In genomic region chr8:120736486-120736885, GRCm38 (mm10) we compare ENCODE assay signal across 9 mouse cellular contexts. TPM values are rescaled to one million over a fixed set of nuclear protein-coding genes. Genes with fewer than 3 reads are reported as not detected.
DNase-seq lines count a peak whose midpoint lies in the region; ATAC-seq and TF ChIP-seq lines count a peak whose summit lies in the region.
"Had no signal": no experiment of that assay in that cellular context is flagged by ENCODE, and none has a peak within 500 bp of the region (broad histone marks: within the 10 kb centered on the region; RNA-seq: fewer than 3 reads in every experiment).

No protein-coding gene starts in this region.

- dilution Hi-C loops in CH12.LX (cut with MboI; ENCODE audit: extremely low pct_ligation_motif_present, extremely low pct_unique_long_range_greater_than_20kb, low sequenced_read_pairs): no loop called here

- H3K9me3 ChIP-seq in CH12.LX (replicated peaks; ENCODE audit: low read length): no peaks in the 10 kb centered on the region
- no peaks in the 10 kb centered on the region for H3K9me3 ChIP-seq in forebrain, embryonic 13.5 days (replicated peaks)
- no peaks in the 10 kb centered on the region for H3K9me3 ChIP-seq in intestine, embryonic 14.5 days (ENCODE audit: control insufficient read depth, low read length)
- H3K9me3 ChIP-seq in liver, embryonic 15.5 days (replicated peaks): no peaks in the 10 kb centered on the region
- no peaks in the 10 kb centered on the region for H3K9me3 ChIP-seq in neural tube, embryonic 14.5 days (ENCODE audit: control insufficient read depth, low read length)

- WGBS in forebrain, embryonic 13.5 days: 1% methylated on average over 11 of the region's 11 CpGs
- 4% methylated on average over 11 of the region's 11 CpGs for WGBS in intestine, embryonic 14.5 days
- WGBS in liver, embryonic 15.5 days (ENCODE audit: insufficient replicate concordance): 5% methylated on average over 11 of the region's 11 CpGs
- WGBS in neural tube, embryonic 14.5 days: under 1% methylated on average over 11 of the region's 11 CpGs

- H3K4me3 ChIP-seq in CH12.LX (replicated peaks in 1 of 3; ENCODE audit: low read depth in 2 of 3, low read length in 2 of 3, poor library complexity in 1 of 3): peak overlapping the region; percentile 58 to 66 (median 58)
- peak overlapping the region; percentile 48 for H3K4me3 ChIP-seq in forebrain, embryonic 13.5 days
- peak overlapping the region; percentile 53 for H3K4me3 ChIP-seq in intestine, embryonic 14.5 days (ENCODE audit: low read depth, low read length)
- peak overlapping the region; percentile 50 for H3K4me3 ChIP-seq in liver, embryonic 15.5 days (replicated peaks)
- H3K4me3 ChIP-seq in neural tube, embryonic 14.5 days (ENCODE audit: low read depth, low read length): peak overlapping the region; percentile 47

- TF ChIP-seq RAD21 in CH12.LX (IDR thresholded peaks at IDR 0.05; ENCODE audit: low read depth, low read length): no peak

- in situ Hi-C loops in CH12.LX (cut with MboI; ENCODE audit: low pct_ligation_motif_present, low pct_unique_long_range_greater_than_20kb, low sequenced_read_pairs): loop anchor here (5.0 kb wide), 1 partner anchor 34 kb away; no protein-coding TSS in a partner anchor

- ATAC-seq in forebrain, embryonic 13.5 days: peak; percentile 69
- ATAC-seq in intestine, embryonic 14.5 days (replicated peaks; ENCODE audit: low FRiP score, low TSS enrichment, low read depth): peak; percentile 63
- ATAC-seq in liver, embryonic 15.5 days (ENCODE audit: insufficient read depth): no peak
- peak; percentile 35; the same call in 1 of the 2 replicates for ATAC-seq in neural tube, embryonic 14.5 days (ENCODE audit: low read depth)

- peak; percentile 3 for DNase-seq in cerebellum, adult 8-10 months
- DNase-seq in cerebellum, adult 11 months: no peak
- no peak for DNase-seq in CH12.LX (ENCODE audit: extremely low read depth)
- DNase-seq in intestine, embryonic 14.5 days (ENCODE audit: low spot score): no peak
- DNase-seq in left cerebral cortex, adult 9 months (ENCODE audit: low spot score in 2 of 2): no peak

- H3K4me1 ChIP-seq in CH12.LX (ENCODE audit: control insufficient read depth in 1 of 2, insufficient read depth in 2 of 2): peaks cover 19 to 56% of the 10 kb centered on the region in 2 experiments
- peaks cover 12% of the 10 kb centered on the region for H3K4me1 ChIP-seq in forebrain, embryonic 13.5 days
- H3K4me1 ChIP-seq in intestine, embryonic 14.5 days (replicated peaks; ENCODE audit: control insufficient read depth, insufficient read depth, low read length): 0 out of 2 replicates have a peak, but pooled peaks cover 7% of the 10 kb centered on the region
- H3K4me1 ChIP-seq in liver, embryonic 15.5 days (replicated peaks): 0 out of 2 replicates have a peak, but pooled peaks cover 3% of the 10 kb centered on the region
- H3K4me1 ChIP-seq in neural tube, embryonic 14.5 days (ENCODE audit: control insufficient read depth, insufficient read depth, low read length): peaks cover 3% of the 10 kb centered on the region; the same call in 1 of the 2 replicates

- H3K36me3 ChIP-seq in CH12.LX (replicated peaks in 1 of 2; ENCODE audit: control insufficient read depth in 1 of 2, insufficient read depth in 1 of 2, low read length in 1 of 2): peaks cover 6 to 29% of the 10 kb centered on the region in 2 experiments
- no peaks in the 10 kb centered on the region for H3K36me3 ChIP-seq in forebrain, embryonic 13.5 days (ENCODE audit: poor library complexity, severe bottlenecking)
- H3K36me3 ChIP-seq in intestine, embryonic 14.5 days (ENCODE audit: control insufficient read depth, insufficient read depth, low read length): no peaks in the 10 kb centered on the region
- no peaks in the 10 kb centered on the region for H3K36me3 ChIP-seq in liver, embryonic 15.5 days (replicated peaks)
- H3K36me3 ChIP-seq in neural tube, embryonic 14.5 days (ENCODE audit: control insufficient read depth, insufficient read depth, low read length): no peaks in the 10 kb centered on the region

- peak overlapping the region; percentile 94 for H3K4me2 ChIP-seq in CH12.LX (ENCODE audit: insufficient read depth, low read depth, poor library complexity, severe bottlenecking)
- peak overlapping the region; percentile 91 for H3K4me2 ChIP-seq in forebrain, embryonic 13.5 days
- peak overlapping the region; percentile 94 for H3K4me2 ChIP-seq in intestine, embryonic 14.5 days (ENCODE audit: low read length)
- H3K4me2 ChIP-seq in liver, embryonic 15.5 days: peak overlapping the region; percentile 66
- peak overlapping the region; percentile 91 for H3K4me2 ChIP-seq in neural tube, embryonic 14.5 days (ENCODE audit: low read depth, low read length)

- no peak for TF ChIP-seq POLR2A in CH12.LX (IDR thresholded peaks at IDR 0.05; ENCODE audit: low read depth, low read length)

- H3K79me2 ChIP-seq in CH12.LX (replicated peaks; ENCODE audit: control insufficient read depth, extremely low read depth, insufficient read depth, poor library complexity, severe bottlenecking): no peaks in the 10 kb centered on the region; the same call in 1 of the 2 replicates

- no peak for TF ChIP-seq CTCF in CH12.LX (conservative IDR thresholded peaks at IDR 0.05 in 1 of 2, IDR thresholded peaks at IDR 0.05 in 1 of 2; ENCODE audit: low read depth in 2 of 2, low read length in 2 of 2)

- H3K9ac ChIP-seq in CH12.LX (ENCODE audit: insufficient read depth, low read depth): peak overlapping the region; percentile 47
- H3K9ac ChIP-seq in forebrain, embryonic 13.5 days: peak overlapping the region; percentile 60
- peak overlapping the region; percentile 53 for H3K9ac ChIP-seq in intestine, embryonic 14.5 days (ENCODE audit: low read length)
- H3K9ac ChIP-seq in liver, embryonic 15.5 days: peak overlapping the region; percentile 12; the same call in 1 of the 2 replicates
- peak overlapping the region; percentile 39; the same call in 1 of the 2 replicates for H3K9ac ChIP-seq in neural tube, embryonic 14.5 days (replicated peaks; ENCODE audit: low read depth, low read length)

- no peak overlapping the region for H3K27ac ChIP-seq in CH12.LX (ENCODE audit: insufficient read depth, low read depth)
- no peak overlapping the region for H3K27ac ChIP-seq in forebrain, embryonic 13.5 days
- H3K27ac ChIP-seq in intestine, embryonic 14.5 days (ENCODE audit: low read depth): no peak overlapping the region
- H3K27ac ChIP-seq in liver, embryonic 15.5 days (replicated peaks): no peak overlapping the region
- H3K27ac ChIP-seq in neural tube, embryonic 14.5 days (ENCODE audit: low read depth, low read length): no peak overlapping the region

- peaks cover 35% of the 10 kb centered on the region for H3K27me3 ChIP-seq in CH12.LX (replicated peaks)
- H3K27me3 ChIP-seq in forebrain, embryonic 13.5 days: peaks cover 63% of the 10 kb centered on the region
- H3K27me3 ChIP-seq in intestine, embryonic 14.5 days (replicated peaks; ENCODE audit: control insufficient read depth, insufficient read depth, low read length): peaks cover 27% of the 10 kb centered on the region
- peaks cover 55% of the 10 kb centered on the region for H3K27me3 ChIP-seq in liver, embryonic 15.5 days
- H3K27me3 ChIP-seq in neural tube, embryonic 14.5 days (ENCODE audit: control insufficient read depth, insufficient read depth, low read length): peaks cover 7% of the 10 kb centered on the region

- no peak for TF ChIP-seq EP300 in CH12.LX (IDR thresholded peaks at IDR 0.05; ENCODE audit: low read length)

TF ChIP-seq in CH12.LX, 34 proteins besides CTCF, POLR2A, EP300 and RAD21:
- TF ChIP-seq POLR2AphosphoS2 (IDR thresholded peaks at IDR 0.05; ENCODE audit: low read depth, low read length): no peak
- TF ChIP-seq MYC (IDR thresholded peaks at IDR 0.05; ENCODE audit: low read depth, low read length): no peak
- no peak for TF ChIP-seq HCFC1 (IDR thresholded peaks at IDR 0.05; ENCODE audit: low read depth, low read length)
- no peak for TF ChIP-seq USF2 (conservative IDR thresholded peaks at IDR 0.05; ENCODE audit: low read depth, low read length)
- TF ChIP-seq CHD2 (IDR thresholded peaks at IDR 0.05; ENCODE audit: low read length): no peak
- no peak for TF ChIP-seq TBP (conservative IDR thresholded peaks at IDR 0.05; ENCODE audit: low read depth, low read length)
- no peak for TF ChIP-seq RCOR1 (conservative IDR thresholded peaks at IDR 0.05; ENCODE audit: low read depth, low read length)
- TF ChIP-seq SIN3A (IDR thresholded peaks at IDR 0.05; ENCODE audit: low read length): no peak
- TF ChIP-seq ETS1 (conservative IDR thresholded peaks at IDR 0.05; ENCODE audit: low read depth, low read length): no peak
- no peak for TF ChIP-seq MAZ (IDR thresholded peaks at IDR 0.05; ENCODE audit: low read depth, low read length)
- no peak for TF ChIP-seq ELF1 (IDR thresholded peaks at IDR 0.05; ENCODE audit: low read depth, low read length)
- TF ChIP-seq KAT2A (IDR thresholded peaks at IDR 0.05; ENCODE audit: insufficient replicate concordance, low read length): no peak
- TF ChIP-seq TCF12 (IDR thresholded peaks at IDR 0.05; ENCODE audit: low read depth, low read length): no peak
- no peak for TF ChIP-seq IRF4 (IDR thresholded peaks at IDR 0.05; ENCODE audit: low read depth, low read length)
- no peak for TF ChIP-seq ZKSCAN1 (IDR thresholded peaks at IDR 0.05; ENCODE audit: borderline replicate concordance, low read depth, low read length)
- TF ChIP-seq ZC3H11A (IDR thresholded peaks at IDR 0.05; ENCODE audit: low read depth, low read length): no peak
- TF ChIP-seq NELFE (IDR thresholded peaks at IDR 0.05; ENCODE audit: low read depth, low read length): no peak
- TF ChIP-seq MAFK (IDR thresholded peaks at IDR 0.05; ENCODE audit: insufficient replicate concordance, low read length): no peak
- no peak for TF ChIP-seq JUND (conservative IDR thresholded peaks at IDR 0.05; ENCODE audit: low read depth, low read length)

RNA-seq across cellular contexts. Expression of gene Irf8, which starts 0.3 kb away (rescaled TPM):
- 16.3 and 17.7 TPM in 2 replicates for total RNA-seq in CH12.LX (2012; rRNA removed)
- 11.2 and 13.3 TPM in 2 replicates for total RNA-seq in CH12.LX (2014; rRNA removed)
- polyA plus RNA-seq in CH12.LX (2012; ENCODE audit: insufficient read length, low read depth): 34.3 and 37.4 TPM in 2 replicates
- polyA plus RNA-seq in forebrain, embryonic 13.5 days (2015; fragmentation: Nextera tagmentation; extraction: Ambion mirVana): 2.7 TPM in 2 replicates
- polyA plus RNA-seq in intestine, embryonic 14.5 days (2014; fragmentation: Nextera tagmentation; extraction: Ambion mirVana): 26.9 and 32.2 TPM in 2 replicates
- polyA plus RNA-seq in liver, embryonic 15.5 days (2015; fragmentation: Nextera tagmentation; extraction: Ambion mirVana): 17.4 and 18.8 TPM in 2 replicates
- polyA plus RNA-seq in neural tube, embryonic 14.5 days (2014; fragmentation: Nextera tagmentation; extraction: Ambion mirVana): 1.5 and 4.0 TPM in 2 replicates
- polyA plus RNA-seq: C2C12 had no signal
